Mouse (Mus musculus) kidney, embryonic 16.5 days (tissue): ENCODE measurements around the gene Gpr150. TPM values are rescaled to one million over a fixed set of nuclear protein-coding genes. Genes with fewer than 3 reads are reported as not detected.

Source experiments
- ATAC-seq: fragments of 200-750 bp; cut with Nextera tagmentation; 2 replicates; pipeline ENCODE4 v1.8.0; 2017; ENCODE audit warnings: moderate TSS enrichment; ENCODE audit not compliant: low FRiP score, low TSS enrichment
- H3K27ac ChIP-seq: fragments of 300-500 bp; sonication (generic); 2 replicates; pipeline ENCODE4 v1.5.1; 2014; ENCODE audit warnings: low read length
- H3K27me3 ChIP-seq: fragments of 300-500 bp; sonication (generic); 2 replicates; pipeline ENCODE4 v1.6.1; 2014; ENCODE audit warnings: low read length, control low read depth, mixed read lengths; ENCODE audit not compliant: insufficient read depth
- H3K36me3 ChIP-seq: fragments of 300-500 bp; sonication (generic); 2 replicates; pipeline ENCODE4 v1.6.1; 2014; ENCODE audit warnings: low read length, control low read depth, mixed read lengths; ENCODE audit not compliant: insufficient read depth
- H3K4me1 ChIP-seq: fragments of 300-500 bp; sonication (generic); 2 replicates; pipeline ENCODE4 v1.6.1; 2014; ENCODE audit warnings: low read length, control low read depth, mixed read lengths; ENCODE audit not compliant: insufficient read depth
- H3K4me2 ChIP-seq: fragments of 300-500 bp; sonication (generic); replicated peaks from 2 replicates; pipeline ENCODE4 v1.6.1; 2014; ENCODE audit warnings: low read depth, low read length
- H3K4me3 ChIP-seq: fragments of 300-500 bp; sonication (generic); 2 replicates; pipeline ENCODE4 v1.5.1; 2014; ENCODE audit warnings: mild to moderate bottlenecking, low read length
- H3K9ac ChIP-seq: fragments of 300-500 bp; sonication (generic); replicated peaks from 2 replicates; pipeline ENCODE4 v1.6.1; 2014; ENCODE audit warnings: low read length
- H3K9me3 ChIP-seq: fragments of 300-500 bp; sonication (generic); 2 replicates; pipeline ENCODE4 v1.6.1; 2016; ENCODE audit warnings: low read length, control low read depth
- WGBS: fragments of 180-500 bp; shearing (Covaris S2); extraction: QIAGEN DNeasy Blood & Tissue Kit; methylation state at CpG from one replicate; pipeline ENCODE4 v1.1.7; 2014; 5-methylcytosine and 5-hydroxymethylcytosine counted together
- polyA plus RNA-seq: library from polyadenylated mRNA; unstranded; fragments of >200 nt; fragmentation: Nextera tagmentation; extraction: Ambion mirVana; gene quantifications from 2 replicates; pipeline ENCODE4 v1.2.1, GENCODE M21; 2015

Gpr150 gene
- polyA plus RNA-seq, 1 experiment from 2014 or later, result 0.56 TPM

- H3K9ac ChIP-seq, result no peak overlapping the region
- H3K36me3 ChIP-seq, result peaks cover 4% of the 10 kb centered on the region; the same call in 1 of the 2 replicates
- WGBS, result 73% methylated on average over 4 of the region's 4 CpGs
- no peak overlapping the region for H3K27ac ChIP-seq
- no peak overlapping the region for H3K4me3 ChIP-seq
- H3K9me3 ChIP-seq, result no peaks in the 10 kb centered on the region
- H3K27me3 ChIP-seq, result peaks cover 33% of the 10 kb centered on the region
- ATAC-seq, result no peak
- H3K4me1 ChIP-seq, result peaks cover 17% of the 10 kb centered on the region
- no peak overlapping the region for H3K4me2 ChIP-seq
Observed at GRCm38 (mm10) chr13:76059591-76059990, 2.8 kb upstream of the Gpr150 start.

DNA sequence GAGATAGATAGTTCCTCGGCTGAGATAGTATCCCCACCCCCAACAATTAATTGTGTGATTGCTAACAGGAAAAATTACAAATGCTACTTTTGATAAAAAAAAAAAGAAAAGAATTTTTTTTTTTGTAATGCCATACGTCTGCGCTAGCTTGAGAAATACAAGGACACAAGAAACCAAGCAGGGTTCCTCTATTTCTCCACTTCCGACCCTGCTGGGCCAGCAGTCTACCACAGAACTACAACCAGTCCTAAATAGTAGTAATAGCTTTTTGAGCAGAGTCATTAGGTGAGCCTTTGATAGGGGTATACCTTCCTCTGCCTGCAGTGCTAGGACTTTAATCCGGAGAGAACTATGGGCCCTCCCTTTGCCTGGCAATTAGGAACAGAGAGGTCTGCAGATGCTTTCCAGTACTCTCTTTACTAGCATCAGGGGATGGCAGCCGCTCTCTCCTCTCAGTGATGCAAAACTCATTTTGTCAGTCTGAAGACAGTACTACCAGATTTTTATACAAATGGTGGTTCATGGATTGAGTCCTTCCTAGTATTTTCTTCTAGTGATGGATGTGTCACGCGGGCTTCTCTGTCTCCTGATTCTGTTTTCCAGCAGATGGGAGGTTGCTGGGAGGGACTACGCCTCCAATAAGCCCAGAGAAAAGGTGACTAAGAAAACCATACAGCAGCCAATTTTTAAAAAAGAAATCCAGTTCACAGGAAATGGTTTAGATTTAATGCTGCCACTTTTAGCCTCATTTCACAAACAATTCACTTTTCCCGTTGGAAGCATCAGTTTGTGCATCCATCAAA is 672 bp upstream of the Gpr150 start:
- no peak overlapping the region for H3K9ac ChIP-seq
- no peaks in the 10 kb centered on the region for H3K36me3 ChIP-seq
- H3K4me2 ChIP-seq, result peak overlapping the region; percentile 94; the same call in 1 of the 2 replicates
- peaks cover 46% of the 10 kb centered on the region for H3K27me3 ChIP-seq
- 59% methylated on average over 10 of the region's 10 CpGs for WGBS
- H3K27ac ChIP-seq, result no peak overlapping the region
- ATAC-seq, result no peak
- no peak overlapping the region for H3K4me3 ChIP-seq
- H3K9me3 ChIP-seq, result no peaks in the 10 kb centered on the region
- peaks cover 17% of the 10 kb centered on the region for H3K4me1 ChIP-seq

DNA sequence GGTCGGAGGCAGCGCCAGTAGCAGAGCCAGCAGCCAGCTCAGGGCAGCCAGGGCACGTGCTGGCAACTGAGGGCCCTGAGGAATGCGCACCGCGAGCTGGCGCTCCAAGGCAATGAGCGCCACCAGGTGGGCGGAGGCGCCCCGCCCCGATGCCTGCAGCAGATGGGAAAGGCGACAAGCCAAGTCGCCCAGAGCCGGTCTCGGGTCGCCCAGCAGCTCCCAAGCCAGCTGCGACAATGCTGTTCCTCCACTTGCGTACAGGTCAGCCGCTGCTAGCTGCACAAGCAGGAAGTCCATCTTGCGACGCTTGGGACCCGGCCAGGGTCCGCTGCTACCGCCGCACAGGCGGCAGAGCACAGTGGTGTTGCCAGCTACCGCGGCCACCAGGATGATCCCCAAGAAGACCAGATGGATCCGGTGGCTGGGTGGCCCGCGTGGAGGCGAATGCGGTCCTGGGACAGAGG is 503 bp downstream of the Gpr150 start:
- ATAC-seq, result peak; percentile 92
- no peaks in the 10 kb centered on the region for H3K36me3 ChIP-seq
- H3K4me3 ChIP-seq, result peak overlapping the region; percentile 48
- peaks cover 46% of the 10 kb centered on the region for H3K27me3 ChIP-seq
- no peaks in the 10 kb centered on the region for H3K9me3 ChIP-seq
- peaks cover 17% of the 10 kb centered on the region for H3K4me1 ChIP-seq
- no peak overlapping the region for H3K27ac ChIP-seq
- H3K4me2 ChIP-seq, result peak overlapping the region; percentile 94
- peak overlapping the region; percentile 58 for H3K9ac ChIP-seq
- under 1% methylated on average over 34 of the region's 34 CpGs for WGBS

DNA sequence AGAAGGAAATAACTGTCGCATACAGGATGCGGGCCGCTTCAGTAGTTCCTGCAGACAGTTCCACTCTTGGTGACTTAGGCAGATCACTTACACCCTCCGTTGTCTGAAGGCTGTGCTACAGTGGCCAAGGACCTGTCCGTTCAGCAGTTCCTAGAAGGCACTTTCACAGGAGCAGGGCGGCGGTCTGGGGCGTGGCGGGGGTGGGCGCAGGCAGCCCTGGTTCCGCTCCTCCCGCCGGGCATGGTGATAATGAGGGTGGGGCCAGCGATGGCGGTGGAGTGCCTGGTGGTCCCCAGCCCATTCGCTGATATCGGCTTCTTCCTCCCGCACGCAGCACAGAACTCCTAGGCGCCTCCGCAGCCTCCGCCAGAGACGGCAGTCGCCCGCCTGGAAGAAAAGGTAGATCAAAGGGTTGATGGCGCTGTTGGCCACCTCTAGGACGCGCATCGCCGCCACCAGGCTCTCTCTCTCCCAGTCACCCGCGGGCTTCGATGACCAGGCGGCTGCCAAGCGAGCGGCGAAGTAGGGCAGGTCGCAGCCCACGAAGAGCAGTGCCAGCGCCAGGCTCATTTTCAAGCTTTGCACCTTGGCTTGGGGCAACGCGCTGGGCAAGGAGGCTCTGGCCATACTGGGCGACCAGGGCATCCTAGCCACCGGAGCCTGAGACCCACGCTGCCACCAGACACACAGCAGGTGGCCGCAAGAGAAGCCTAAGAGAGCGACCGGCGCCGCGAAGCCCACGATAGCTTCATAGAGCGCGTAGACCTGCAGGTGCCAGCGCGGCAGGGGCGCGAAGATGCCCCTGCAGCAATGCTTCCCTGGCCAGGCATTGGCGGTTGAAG is 1.2 kb downstream of the Gpr150 start:
- Histone ChIP-seq H3K4me1 (peaks cover 17% of the 10 kb centered on the region), H3K4me3 (peak overlapping the region; percentile 48), H3K4me2 (peak overlapping the region; percentile 94), H3K36me3 (no peaks in the 10 kb centered on the region), H3K27ac (no peak overlapping the region), H3K9ac (peak overlapping the region; percentile 58), H3K9me3 (no peaks in the 10 kb centered on the region), H3K27me3 (peaks cover 46% of the 10 kb centered on the region)
- ATAC-seq, result peak; percentile 79
- under 1% methylated on average over 59 of the region's 59 CpGs for WGBS

DNA sequence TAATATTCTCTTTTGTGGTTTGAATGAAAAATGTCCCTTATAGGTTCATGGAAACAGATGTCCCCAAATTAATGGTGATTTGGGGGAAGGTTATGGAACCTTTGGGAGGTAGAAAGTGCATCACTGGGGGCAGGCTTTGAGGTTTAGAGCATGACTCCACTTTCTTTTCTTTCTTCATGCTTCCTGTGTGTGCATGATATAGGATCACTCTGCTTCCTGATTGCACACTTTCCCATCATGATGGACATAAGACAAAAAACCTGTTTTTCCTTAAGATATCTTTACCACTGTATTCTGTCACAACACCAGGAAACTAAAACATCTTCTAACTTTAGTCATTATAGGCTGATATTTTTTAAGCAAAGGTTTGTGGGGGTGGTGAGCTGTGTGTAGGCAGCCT is 11.8 kb downstream of the Gpr150 start:
- ATAC-seq, result no peak
- no peaks in the 10 kb centered on the region for H3K9me3 ChIP-seq
- no peak overlapping the region for H3K9ac ChIP-seq
- no peaks in the 10 kb centered on the region for H3K4me1 ChIP-seq
- H3K36me3 ChIP-seq, result no peaks in the 10 kb centered on the region
- no peak overlapping the region for H3K4me2 ChIP-seq
- H3K4me3 ChIP-seq, result no peak overlapping the region
- no peaks in the 10 kb centered on the region for H3K27me3 ChIP-seq
- no peak overlapping the region for H3K27ac ChIP-seq

DNA sequence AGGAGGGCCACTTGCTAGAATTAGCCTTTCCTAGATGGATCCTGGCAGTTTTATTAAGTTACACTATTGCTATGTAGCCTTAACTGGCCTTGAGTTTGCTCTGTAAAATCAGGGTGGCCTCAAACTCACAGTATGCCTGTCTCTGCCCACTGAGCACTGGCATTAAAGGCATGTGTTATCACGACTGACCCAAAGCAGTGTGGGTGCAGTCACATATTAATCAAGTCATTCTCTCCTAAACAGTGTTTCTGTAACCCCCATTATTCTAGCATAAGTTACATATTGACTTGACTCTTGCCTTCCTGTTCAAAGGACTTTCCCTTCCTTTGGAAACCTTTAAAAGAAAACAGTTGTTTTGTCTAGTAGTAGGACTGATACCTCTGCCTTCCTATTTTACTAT is 14.3 kb downstream of the Gpr150 start:
- ATAC-seq, result peak; percentile 65; the same call in 1 of the 2 replicates
- WGBS, result 40% methylated on average over 1 of the region's 1 CpGs
- H3K27ac ChIP-seq, result no peak overlapping the region
- no peaks in the 10 kb centered on the region for H3K4me1 ChIP-seq
- no peak overlapping the region for H3K9ac ChIP-seq
- H3K36me3 ChIP-seq, result no peaks in the 10 kb centered on the region
- H3K9me3 ChIP-seq, result no peaks in the 10 kb centered on the region
- H3K4me2 ChIP-seq, result no peak overlapping the region
- no peak overlapping the region for H3K4me3 ChIP-seq
- H3K27me3 ChIP-seq, result no peaks in the 10 kb centered on the region

GRCm38 (mm10) chr13:76024588-76024987 is 32.2 kb downstream of the Gpr150 start:
- no peaks in the 10 kb centered on the region for H3K27me3 ChIP-seq
- H3K36me3 ChIP-seq, result no peaks in the 10 kb centered on the region
- H3K9ac ChIP-seq, result no peak overlapping the region
- no peak for ATAC-seq
- no peak overlapping the region for H3K27ac ChIP-seq
- no peak overlapping the region for H3K4me2 ChIP-seq
- H3K4me1 ChIP-seq, result no peaks in the 10 kb centered on the region
- WGBS, result 60% methylated on average over 3 of the region's 3 CpGs
- no peak overlapping the region for H3K4me3 ChIP-seq
- H3K9me3 ChIP-seq, result no peaks in the 10 kb centered on the region

GRCm38 (mm10) chr13:76021782-76022181 is 35.0 kb downstream of the Gpr150 start:
- Histone ChIP-seq H3K9me3 (no peaks in the 10 kb centered on the region), H3K9ac (no peak overlapping the region), H3K4me1 (peaks cover 5% of the 10 kb centered on the region; the same call in 1 of the 2 replicates), H3K27me3 (no peaks in the 10 kb centered on the region), H3K4me2 (no peak overlapping the region), H3K27ac (no peak overlapping the region), H3K36me3 (no peaks in the 10 kb centered on the region), H3K4me3 (no peak overlapping the region)
- 91% methylated on average over 2 of the region's 2 CpGs for WGBS
- no peak for ATAC-seq

GRCm38 (mm10) chr13:76018844-76019400 is 37.9 kb downstream of the Gpr150 start:
- Histone ChIP-seq H3K27me3 (no peaks in the 10 kb centered on the region), H3K9me3 (no peaks in the 10 kb centered on the region), H3K36me3 (no peaks in the 10 kb centered on the region), H3K4me1 (peaks cover 6% of the 10 kb centered on the region; the same call in 1 of the 2 replicates), H3K4me2 (peak overlapping the region; percentile 65), H3K9ac (0 out of 2 replicates have a peak overlapping the region, but pooled peaks have one; percentile 29), H3K4me3 (peak overlapping the region; percentile 72), H3K27ac (no peak overlapping the region)
- 42% methylated on average over 5 of the region's 5 CpGs for WGBS
- ATAC-seq, result peak; percentile 70
